Mouse (Mus musculus): ENCODE measurements at regions not wholly inside any gene's neighbourhood (a gene's known extent, or its start where the extent isn't known, plus 50 kb on each side); places are given as distances from the start of the nearest gene placed in this dataset.

GRCm38 (mm10) chr10:122569546-122570202 is 108.9 kb upstream of the Ppm1h start:
- no peak overlapping the region for H3K27ac ChIP-seq (replicated peaks)
- peaks cover 7% of the 10 kb centered on the region for H3K4me1 ChIP-seq
- H3K4me3 ChIP-seq: no peak overlapping the region
- H3K9me3 ChIP-seq: no peaks in the 10 kb centered on the region
- no peaks in the 10 kb centered on the region for H3K27me3 ChIP-seq (replicated peaks)
- 76% methylated on average over 13 of the region's 13 CpGs for WGBS
- no peak for ATAC-seq (ENCODE audit: extremely low read depth, insufficient number of reproducible peaks, low FRiP score, low TSS enrichment)
- H3K9ac ChIP-seq: no peak overlapping the region
- H3K4me2 ChIP-seq: no peak overlapping the region
- no peaks in the 10 kb centered on the region for H3K36me3 ChIP-seq

- Histone ChIP-seq H3K27ac (replicated peaks) (no peak overlapping the region), H3K4me3 (no peak overlapping the region), H3K9ac (no peak overlapping the region), H3K9me3 (no peaks in the 10 kb centered on the region), H3K27me3 (replicated peaks) (no peaks in the 10 kb centered on the region), H3K36me3 (no peaks in the 10 kb centered on the region), H3K4me2 (no peak overlapping the region), H3K4me1 (peaks cover 16% of the 10 kb centered on the region)
- ATAC-seq (ENCODE audit: extremely low read depth, insufficient number of reproducible peaks, low FRiP score, low TSS enrichment): no peak
- 39% methylated on average over 13 of the region's 13 CpGs for WGBS
These were observed 107.5 kb upstream of the Ppm1h start for GRCm38 (mm10) chr10:122570909-122571551.

- 0 out of 2 replicates have a peak, but pooled peaks cover 2% of the 10 kb centered on the region for H3K9me3 ChIP-seq
- H3K27me3 ChIP-seq (replicated peaks): 0 out of 2 replicates have a peak, but pooled peaks cover 4% of the 10 kb centered on the region
- 85% methylated on average over 8 of the region's 8 CpGs for WGBS
- no peak overlapping the region for H3K4me2 ChIP-seq
- H3K36me3 ChIP-seq: no peaks in the 10 kb centered on the region
- H3K4me3 ChIP-seq: no peak overlapping the region
- H3K4me1 ChIP-seq: peaks cover 16% of the 10 kb centered on the region
- H3K9ac ChIP-seq: no peak overlapping the region
- no peak for ATAC-seq (ENCODE audit: extremely low read depth, insufficient number of reproducible peaks, low FRiP score, low TSS enrichment)
- no peak overlapping the region for H3K27ac ChIP-seq (replicated peaks)
These were observed 102.1 kb upstream of the Ppm1h start for GRCm38 (mm10) chr10:122576171-122577063.

- Histone ChIP-seq H3K4me2 (no peak overlapping the region), H3K9me3 (0 out of 2 replicates have a peak, but pooled peaks cover 2% of the 10 kb centered on the region), H3K4me3 (no peak overlapping the region), H3K4me1 (peaks cover 16% of the 10 kb centered on the region), H3K9ac (no peak overlapping the region), H3K27ac (replicated peaks) (no peak overlapping the region), H3K36me3 (no peaks in the 10 kb centered on the region), H3K27me3 (replicated peaks) (0 out of 2 replicates have a peak, but pooled peaks cover 4% of the 10 kb centered on the region)
- WGBS: 50% methylated on average over 24 of the region's 24 CpGs
- ATAC-seq (ENCODE audit: extremely low read depth, insufficient number of reproducible peaks, low FRiP score, low TSS enrichment): no peak
These were observed 100.2 kb upstream of the Ppm1h start for GRCm38 (mm10) chr10:122578209-122579001.

GRCm38 (mm10) chr10:122581096-122581495 is 97.5 kb upstream of the Ppm1h start:
- Histone ChIP-seq H3K9ac (no peak overlapping the region), H3K4me2 (no peak overlapping the region), H3K4me1 (no peaks in the 10 kb centered on the region), H3K36me3 (no peaks in the 10 kb centered on the region), H3K27me3 (replicated peaks) (0 out of 2 replicates have a peak, but pooled peaks cover 4% of the 10 kb centered on the region), H3K27ac (replicated peaks) (no peak overlapping the region), H3K4me3 (no peak overlapping the region), H3K9me3 (0 out of 2 replicates have a peak, but pooled peaks cover 2% of the 10 kb centered on the region)
- 74% methylated on average over 7 of the region's 7 CpGs for WGBS
- no peak for ATAC-seq (ENCODE audit: extremely low read depth, insufficient number of reproducible peaks, low FRiP score, low TSS enrichment)

GRCm38 (mm10) chr10:122587541-122587940 is 91.0 kb upstream of the Ppm1h start:
- H3K9me3 ChIP-seq: no peaks in the 10 kb centered on the region
- no peak overlapping the region for H3K4me2 ChIP-seq
- H3K9ac ChIP-seq: no peak overlapping the region
- H3K36me3 ChIP-seq: no peaks in the 10 kb centered on the region
- WGBS: 71% methylated on average over 3 of the region's 3 CpGs
- H3K4me1 ChIP-seq: no peaks in the 10 kb centered on the region
- no peak for ATAC-seq (ENCODE audit: extremely low read depth, insufficient number of reproducible peaks, low FRiP score, low TSS enrichment)
- no peak overlapping the region for H3K4me3 ChIP-seq
- no peaks in the 10 kb centered on the region; the same call in 1 of the 2 replicates for H3K27me3 ChIP-seq (replicated peaks)
- no peak overlapping the region for H3K27ac ChIP-seq (replicated peaks)

- Histone ChIP-seq H3K4me1 (peaks cover 3% of the 10 kb centered on the region; the same call in 1 of the 2 replicates), H3K9ac (no peak overlapping the region), H3K4me3 (no peak overlapping the region), H3K4me2 (no peak overlapping the region), H3K9me3 (no peaks in the 10 kb centered on the region), H3K27me3 (replicated peaks) (no peaks in the 10 kb centered on the region), H3K36me3 (no peaks in the 10 kb centered on the region), H3K27ac (replicated peaks) (no peak overlapping the region)
- WGBS: 86% methylated on average over 2 of the region's 2 CpGs
- no peak for ATAC-seq (ENCODE audit: extremely low read depth, insufficient number of reproducible peaks, low FRiP score, low TSS enrichment)
These were observed 79.1 kb upstream of the Ppm1h start for GRCm38 (mm10) chr10:122599511-122599910.

GRCm38 (mm10) chr10:122602394-122602793 is 76.2 kb upstream of the Ppm1h start:
- no peak overlapping the region for H3K4me2 ChIP-seq
- peaks cover 3% of the 10 kb centered on the region; the same call in 1 of the 2 replicates for H3K4me1 ChIP-seq
- no peak overlapping the region for H3K27ac ChIP-seq (replicated peaks)
- H3K9ac ChIP-seq: no peak overlapping the region
- H3K27me3 ChIP-seq (replicated peaks): no peaks in the 10 kb centered on the region
- no peaks in the 10 kb centered on the region for H3K36me3 ChIP-seq
- H3K4me3 ChIP-seq: no peak overlapping the region
- no peak for ATAC-seq (ENCODE audit: extremely low read depth, insufficient number of reproducible peaks, low FRiP score, low TSS enrichment)
- no peaks in the 10 kb centered on the region for H3K9me3 ChIP-seq
- 22% methylated on average over 6 of the region's 6 CpGs for WGBS

- Histone ChIP-seq H3K27me3 (replicated peaks) (no peaks in the 10 kb centered on the region), H3K4me2 (no peak overlapping the region), H3K4me3 (no peak overlapping the region), H3K27ac (replicated peaks) (no peak overlapping the region), H3K9me3 (no peaks in the 10 kb centered on the region), H3K4me1 (peaks cover 3% of the 10 kb centered on the region; the same call in 1 of the 2 replicates), H3K36me3 (no peaks in the 10 kb centered on the region), H3K9ac (no peak overlapping the region)
- ATAC-seq (ENCODE audit: extremely low read depth, insufficient number of reproducible peaks, low FRiP score, low TSS enrichment): no peak
- 71% methylated on average over 1 of the region's 1 CpGs for WGBS
These were observed 74.6 kb upstream of the Ppm1h start for GRCm38 (mm10) chr10:122603960-122604359.

- no peaks in the 10 kb centered on the region for H3K36me3 ChIP-seq
- no peak for ATAC-seq (ENCODE audit: extremely low read depth, insufficient number of reproducible peaks, low FRiP score, low TSS enrichment)
These were observed 65.3 kb upstream of the Ppm1h start for GRCm38 (mm10) chr10:122613281-122613680.

More at GRCm38 (mm10) chr10:122613281-122613680, 65.3 kb upstream of the Ppm1h start:
- peaks cover 13% of the 10 kb centered on the region; the same call in 1 of the 2 replicates for H3K4me1 ChIP-seq
- H3K4me3 ChIP-seq: no peak overlapping the region
- H3K27ac ChIP-seq (replicated peaks): no peak overlapping the region
- no peak overlapping the region for H3K9ac ChIP-seq
- H3K4me2 ChIP-seq: no peak overlapping the region
- H3K9me3 ChIP-seq: peaks cover 6% of the 10 kb centered on the region; the same call in 1 of the 2 replicates
- WGBS: 78% methylated on average over 2 of the region's 2 CpGs
- no peaks in the 10 kb centered on the region for H3K27me3 ChIP-seq (replicated peaks)
